Mouse (Mus musculus) heart, embryonic 16.5 days (tissue): Measurements from ENCODE around the gene Bgn. TPM values are rescaled to one million over a fixed set of nuclear protein-coding genes. Genes with fewer than 3 reads are reported as not detected.

Experiments
- ATAC-seq: fragments of 200-750 bp; cut with Nextera tagmentation; replicated peaks from 2 replicates; pipeline ENCODE4 v1.8.0; 2017; ENCODE audit warnings: moderate number of reproducible peaks; ENCODE audit not compliant: insufficient read depth, low FRiP score; ENCODE audit errors: extremely low read depth
- H3K27ac ChIP-seq: fragments of 300-500 bp; sonication (generic); 2 replicates; pipeline ENCODE4 v1.5.1; 2014; ENCODE audit warnings: mild to moderate bottlenecking, low read length, control low read depth, moderate library complexity
- H3K27me3 ChIP-seq: fragments of 300-500 bp; sonication (generic); 2 replicates; pipeline ENCODE4 v1.6.1; 2014; ENCODE audit warnings: low read length, mixed read lengths; ENCODE audit not compliant: control insufficient read depth, insufficient read depth
- H3K36me3 ChIP-seq: fragments of 300-500 bp; sonication (generic); 2 replicates; pipeline ENCODE4 v1.6.1; 2014; ENCODE audit not compliant: control insufficient read depth, insufficient read depth
- H3K4me1 ChIP-seq: fragments of 300-500 bp; sonication (generic); 2 replicates; pipeline ENCODE4 v1.6.1; 2014; ENCODE audit warnings: low read length, mixed read lengths; ENCODE audit not compliant: control insufficient read depth, insufficient read depth
- H3K4me2 ChIP-seq: fragments of 300-500 bp; sonication (generic); 2 replicates; pipeline ENCODE4 v1.6.1; 2014; ENCODE audit warnings: low read depth, mild to moderate bottlenecking, control low read depth, low read length
- H3K4me3 ChIP-seq: fragments of 300-500 bp; sonication (generic); 2 replicates; pipeline ENCODE4 v1.5.1; 2014; ENCODE audit warnings: mild to moderate bottlenecking, control low read depth, low read length
- H3K9ac ChIP-seq: fragments of 300-500 bp; sonication (generic); 2 replicates; pipeline ENCODE4 v1.6.1; 2014; ENCODE audit warnings: low read length, control low read depth
- H3K9me3 ChIP-seq: fragments of 300-500 bp; sonication (generic); replicated peaks from 2 replicates; pipeline ENCODE4 v1.6.1; 2016; ENCODE audit warnings: low read length; ENCODE audit not compliant: control insufficient read depth
- WGBS: fragments of 180-500 bp; shearing (Covaris S2); extraction: QIAGEN DNeasy Blood & Tissue Kit; methylation state at CpG from one replicate; pipeline ENCODE4 v1.1.7; 2014; 5-methylcytosine and 5-hydroxymethylcytosine counted together
- polyA plus RNA-seq: library from polyadenylated mRNA; unstranded; fragments of >200 nt; fragmentation: Nextera tagmentation; extraction: Ambion mirVana; gene quantifications from 2 replicates; pipeline ENCODE4 v1.2.1, GENCODE M21; 2015

Gene Bgn
- polyA plus RNA-seq, 1 experiment from 2014 or later, result 98.9 TPM

DNA sequence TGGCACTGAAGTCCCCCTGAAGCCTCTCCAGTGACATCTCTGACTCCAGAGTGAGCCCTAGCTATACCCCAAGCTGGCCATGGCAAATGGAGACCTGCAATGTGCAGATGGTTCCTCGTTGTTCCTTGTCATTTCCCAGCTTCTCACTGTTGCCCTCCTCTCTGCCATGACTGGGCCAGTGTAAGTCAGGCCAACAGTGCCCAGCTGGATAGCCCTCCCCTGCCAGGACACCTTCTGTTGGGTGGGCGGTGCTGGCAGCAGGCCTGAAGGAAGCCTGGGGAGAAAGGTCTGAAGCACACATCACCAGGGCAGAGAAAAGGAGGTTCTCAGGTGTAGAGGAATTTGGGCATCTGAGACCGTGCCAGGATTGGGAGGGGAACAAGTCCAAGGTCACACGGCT, 23.2 kb downstream of the Bgn start:
- Histone ChIP-seq H3K9ac (no peak overlapping the region), H3K27me3 (peaks cover 36% of the 10 kb centered on the region), H3K36me3 (no peaks in the 10 kb centered on the region), H3K4me2 (no peak overlapping the region), H3K4me1 (no peaks in the 10 kb centered on the region), H3K4me3 (no peak overlapping the region), H3K9me3 (no peaks in the 10 kb centered on the region), H3K27ac (no peak overlapping the region)
- no peak for ATAC-seq
- 78% methylated on average over 4 of the region's 4 CpGs for WGBS

DNA sequence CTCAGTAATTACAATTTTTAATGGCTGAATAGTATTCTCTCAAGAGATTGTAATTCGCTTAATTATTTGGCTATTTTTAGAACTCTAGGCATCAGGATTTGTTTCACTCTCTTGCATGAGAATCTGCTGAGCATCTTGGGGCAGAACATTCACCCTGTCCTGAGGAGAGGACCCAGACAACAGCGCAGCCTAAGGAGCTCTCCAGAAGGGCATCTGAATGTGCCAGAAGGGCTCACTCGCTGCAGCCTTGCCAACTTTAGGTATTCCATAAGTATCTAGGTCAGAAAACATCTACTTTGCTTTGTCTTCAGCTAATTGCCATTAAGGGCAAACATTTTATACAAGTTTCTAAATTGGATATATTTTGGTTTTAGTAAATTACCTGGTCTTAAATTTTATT, 25.8 kb downstream of the Bgn start:
- no peak overlapping the region for H3K27ac ChIP-seq

DNA sequence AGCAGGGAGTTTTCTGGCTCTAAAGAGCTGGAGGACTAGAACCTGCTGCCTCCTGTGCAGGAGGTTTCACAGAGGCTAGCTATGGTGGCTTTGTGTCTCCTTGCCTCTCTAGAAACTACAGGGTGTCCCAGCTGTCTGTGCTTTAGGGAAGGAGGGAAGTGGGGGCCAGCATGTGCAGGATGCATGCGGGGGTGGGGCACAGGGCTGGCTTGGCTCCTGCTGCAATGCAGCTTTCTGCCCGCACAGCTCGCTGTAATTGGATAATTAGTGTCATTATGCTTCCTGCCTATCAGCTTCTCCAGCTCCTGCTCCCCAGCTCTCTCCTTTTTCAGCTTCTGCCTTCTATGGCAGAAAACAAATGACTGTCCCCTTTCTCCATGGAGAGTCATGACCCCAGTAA, 29.5 kb downstream of the Bgn start:
- no peaks in the 10 kb centered on the region for H3K9me3 ChIP-seq
- H3K27ac ChIP-seq, result no peak overlapping the region
- no peaks in the 10 kb centered on the region for H3K4me1 ChIP-seq
- no peaks in the 10 kb centered on the region for H3K36me3 ChIP-seq
- no peak overlapping the region for H3K4me2 ChIP-seq
- WGBS, result 66% methylated on average over 3 of the region's 3 CpGs
- H3K27me3 ChIP-seq, result no peaks in the 10 kb centered on the region; the same call in 1 of the 2 replicates
- no peak for ATAC-seq
- H3K9ac ChIP-seq, result no peak overlapping the region
- no peak overlapping the region for H3K4me3 ChIP-seq

More for the DNA sequence above, 25.8 kb downstream of the Bgn start:
- H3K27me3 ChIP-seq, result peaks cover 13% of the 10 kb centered on the region
- H3K9ac ChIP-seq, result no peak overlapping the region
- ATAC-seq, result no peak
- no peak overlapping the region for H3K4me2 ChIP-seq
- H3K36me3 ChIP-seq, result no peaks in the 10 kb centered on the region
- no peaks in the 10 kb centered on the region for H3K4me1 ChIP-seq
- H3K4me3 ChIP-seq, result no peak overlapping the region
- no peaks in the 10 kb centered on the region for H3K9me3 ChIP-seq
- 79% methylated on average over 3 of the region's 3 CpGs for WGBS

DNA sequence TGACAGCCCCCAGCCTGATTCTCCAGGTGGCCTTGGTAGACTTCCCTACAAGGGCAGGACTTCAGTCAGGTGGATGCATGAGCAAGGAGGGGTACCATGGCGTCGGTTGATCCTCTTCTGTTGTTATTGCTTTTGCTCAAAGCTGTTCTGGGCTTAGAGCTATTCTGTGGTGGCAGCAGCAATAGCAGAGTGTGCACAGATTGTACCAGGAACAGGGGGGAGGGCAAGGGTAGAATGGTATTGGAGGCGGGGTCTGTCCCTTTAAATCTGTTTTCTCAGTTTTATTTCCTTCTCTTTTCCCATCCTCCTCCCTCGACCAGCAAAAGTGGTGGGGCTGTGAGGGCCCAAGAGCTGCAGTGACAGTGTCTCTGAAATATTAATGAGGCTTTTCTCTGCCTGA, 33.2 kb downstream of the Bgn start:
- H3K4me3 ChIP-seq, result no peak overlapping the region
- 0 out of 2 replicates have a peak overlapping the region, but pooled peaks have one; percentile 29 for H3K27ac ChIP-seq
- no peaks in the 10 kb centered on the region for H3K36me3 ChIP-seq
- H3K4me2 ChIP-seq, result no peak overlapping the region
- no peak overlapping the region for H3K9ac ChIP-seq
- H3K4me1 ChIP-seq, result no peaks in the 10 kb centered on the region
- 60% methylated on average over 4 of the region's 4 CpGs for WGBS
- no peak for ATAC-seq
- H3K9me3 ChIP-seq, result no peaks in the 10 kb centered on the region
- peaks cover 2% of the 10 kb centered on the region; the same call in 1 of the 2 replicates for H3K27me3 ChIP-seq

DNA sequence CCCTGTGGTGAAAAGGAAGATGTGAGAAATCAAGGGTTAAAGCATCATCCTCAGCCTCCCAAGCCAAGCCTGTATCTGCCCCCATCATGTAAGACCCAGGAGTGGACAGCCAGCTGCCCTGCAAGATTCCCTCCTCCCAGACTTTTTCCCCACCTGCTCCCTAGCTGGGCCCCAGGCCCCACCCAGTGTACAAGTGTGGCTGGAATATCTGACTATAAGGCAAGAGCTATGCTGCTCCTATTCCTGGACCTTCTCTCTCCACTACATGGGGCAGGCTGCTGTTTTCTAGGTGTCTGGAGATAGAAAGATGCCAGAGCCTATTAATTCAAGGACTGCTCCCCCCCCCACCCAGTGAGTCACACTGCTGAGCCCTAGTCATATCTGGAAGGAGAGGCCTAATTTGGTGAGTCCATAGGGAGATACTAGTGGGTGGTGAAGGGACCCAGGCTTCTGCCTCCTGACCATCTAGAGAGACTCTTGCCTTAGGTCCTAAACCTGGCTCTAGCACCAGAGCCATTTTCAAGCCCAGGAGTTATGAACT, 33.7 kb downstream of the Bgn start:
- Histone ChIP-seq H3K27ac (peak overlapping the region; percentile 29; the same call in 1 of the 2 replicates), H3K27me3 (peaks cover 2% of the 10 kb centered on the region; the same call in 1 of the 2 replicates), H3K4me1 (no peaks in the 10 kb centered on the region), H3K4me2 (no peak overlapping the region), H3K9ac (no peak overlapping the region), H3K4me3 (no peak overlapping the region), H3K36me3 (no peaks in the 10 kb centered on the region), H3K9me3 (no peaks in the 10 kb centered on the region)
- peak; percentile 69 for ATAC-seq

DNA sequence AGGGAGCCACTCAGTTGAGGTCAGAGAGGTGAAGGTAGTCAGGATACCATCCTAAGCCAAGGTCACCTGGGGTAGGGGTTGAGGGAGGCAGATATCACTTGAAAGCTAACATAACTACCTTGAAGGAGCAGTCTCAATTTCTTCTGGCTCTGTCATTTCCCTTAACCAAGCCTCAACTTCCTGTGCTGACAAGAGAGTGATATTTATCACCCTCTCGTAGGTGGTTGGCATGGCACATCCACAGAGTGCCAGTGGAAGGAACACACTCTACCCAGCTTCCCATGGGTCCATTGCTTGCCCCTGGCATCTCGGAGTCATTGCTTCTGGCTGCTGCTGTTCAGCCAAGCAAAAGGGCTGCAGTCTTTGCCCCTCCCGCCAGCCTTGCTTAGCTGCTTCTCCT, 37.3 kb downstream of the Bgn start:
- no peak overlapping the region for H3K4me2 ChIP-seq
- peaks cover 2% of the 10 kb centered on the region; the same call in 1 of the 2 replicates for H3K27me3 ChIP-seq
- H3K4me3 ChIP-seq, result no peak overlapping the region
- no peaks in the 10 kb centered on the region for H3K9me3 ChIP-seq
- no peak overlapping the region for H3K9ac ChIP-seq
- H3K27ac ChIP-seq, result no peak overlapping the region
- 70% methylated on average over 3 of the region's 3 CpGs for WGBS
- no peaks in the 10 kb centered on the region for H3K4me1 ChIP-seq
- no peaks in the 10 kb centered on the region for H3K36me3 ChIP-seq
- no peak for ATAC-seq

DNA sequence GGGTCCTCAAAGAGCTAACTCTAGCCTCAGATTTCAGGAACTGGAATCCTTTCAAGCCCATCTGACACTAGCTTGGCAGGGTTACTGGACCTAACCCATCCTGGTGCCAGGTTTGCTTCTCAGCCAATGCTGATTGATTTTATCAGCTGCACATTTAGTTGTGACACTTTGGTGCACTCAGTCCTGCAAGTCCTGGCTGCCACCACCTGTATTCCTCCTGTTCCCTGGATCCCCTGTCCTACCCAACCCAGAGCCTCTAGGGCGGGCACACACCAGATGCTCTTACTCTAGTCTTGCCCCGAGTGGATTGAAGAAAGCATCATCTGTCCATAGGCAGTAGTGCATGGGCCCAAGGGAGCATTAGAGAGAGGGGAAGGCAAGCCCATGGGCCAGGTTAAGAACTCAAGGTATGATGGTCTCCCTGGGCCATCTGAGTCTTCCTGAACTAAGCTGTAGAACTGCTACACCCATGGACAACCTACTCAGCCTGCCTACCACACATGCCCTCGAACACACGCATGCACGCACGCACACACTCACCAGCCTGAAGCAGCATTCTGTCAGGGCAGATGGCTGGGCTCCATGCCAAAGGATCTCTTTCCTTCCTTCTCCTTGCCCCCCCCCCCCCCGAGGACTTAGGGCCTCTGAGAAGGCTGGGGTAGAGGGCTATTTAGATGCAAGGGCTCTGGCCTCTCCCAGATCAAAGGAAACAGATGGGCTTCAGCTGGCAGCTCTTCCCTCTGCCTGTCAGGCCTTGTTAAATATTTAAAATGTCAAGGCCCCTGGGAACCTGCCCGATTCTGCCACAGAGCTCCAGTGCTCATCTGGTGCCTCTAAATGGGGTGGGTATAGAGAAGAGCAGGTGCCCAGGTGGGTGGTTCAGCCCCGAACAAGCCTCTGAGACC, 41.2 kb downstream of the Bgn start:
- Histone ChIP-seq H3K9ac (no peak overlapping the region), H3K27ac (no peak overlapping the region), H3K4me2 (no peak overlapping the region), H3K27me3 (peaks cover 2% of the 10 kb centered on the region; the same call in 1 of the 2 replicates), H3K4me1 (no peaks in the 10 kb centered on the region), H3K9me3 (no peaks in the 10 kb centered on the region), H3K36me3 (no peaks in the 10 kb centered on the region), H3K4me3 (no peak overlapping the region)
- WGBS, result 64% methylated on average over 9 of the region's 9 CpGs
- ATAC-seq, result no peak

DNA sequence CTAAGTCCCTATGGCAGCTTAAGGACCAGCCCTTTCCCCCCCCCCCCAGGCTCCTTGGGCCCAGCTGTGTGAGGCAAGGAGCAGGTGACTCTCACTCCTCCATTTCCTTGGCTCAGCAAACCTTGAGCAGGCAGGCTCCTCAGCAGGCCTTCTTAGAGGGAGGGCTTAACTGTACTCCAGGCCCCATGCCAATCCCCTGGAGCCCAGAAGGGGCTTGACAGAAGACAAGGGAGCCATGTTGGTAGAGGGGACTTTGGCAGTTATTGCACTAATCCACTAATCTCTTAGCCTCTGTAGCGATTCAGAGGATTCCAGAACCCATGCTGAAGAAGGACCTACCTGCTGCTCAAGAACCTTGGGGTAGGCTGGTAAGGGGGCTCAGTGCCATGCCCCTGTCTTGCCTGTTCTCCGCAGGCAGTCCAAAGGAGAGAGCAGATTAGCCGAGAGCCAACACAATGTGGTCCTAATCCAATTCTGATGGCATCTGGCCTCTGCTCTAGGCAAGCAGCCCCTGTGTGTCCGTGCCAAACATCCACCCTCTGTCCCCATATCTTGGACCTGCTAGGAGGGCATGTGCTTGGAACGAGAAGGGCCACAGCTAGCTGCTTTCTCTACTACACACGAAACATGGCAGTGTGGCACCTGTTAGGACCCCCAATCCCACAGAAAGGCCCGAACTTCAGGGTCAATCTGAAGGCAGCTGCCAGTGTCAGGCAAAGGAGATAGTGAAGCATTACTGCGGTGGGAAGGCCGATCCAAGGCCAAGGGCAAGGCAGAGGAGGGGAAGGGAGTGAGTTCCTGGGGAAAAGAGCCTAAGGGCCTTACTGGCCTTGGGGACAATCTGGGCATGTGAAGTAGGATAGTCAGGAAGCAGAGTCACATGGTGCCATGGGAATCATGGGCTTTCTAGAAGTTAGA, 42.1 kb downstream of the Bgn start:
- no peak for ATAC-seq

More for the DNA sequence above, 42.1 kb downstream of the Bgn start:
- Histone ChIP-seq H3K9ac (no peak overlapping the region), H3K27me3 (0 out of 2 replicates have a peak, but pooled peaks cover 2% of the 10 kb centered on the region), H3K36me3 (no peaks in the 10 kb centered on the region), H3K9me3 (no peaks in the 10 kb centered on the region), H3K4me1 (no peaks in the 10 kb centered on the region), H3K27ac (no peak overlapping the region), H3K4me3 (no peak overlapping the region), H3K4me2 (no peak overlapping the region)
- WGBS, result 73% methylated on average over 9 of the region's 9 CpGs
